Mouse (Mus musculus) embryonic fibroblast, embryonic 13.5 days (primary cell): ENCODE measurements around the gene Ugt1a8.

Source experiments
- CTCF ChIP-seq: IDR thresholded peaks from 2 replicates; pipeline ENCODE4 v1.5.1; 2011; ENCODE audit warnings: mild to moderate bottlenecking, control low read depth, low read length, moderate library complexity, borderline replicate concordance; ENCODE audit not compliant: insufficient read depth
- POLR2A ChIP-seq: IDR thresholded peaks from 2 replicates; pipeline ENCODE4 v1.6.1; 2011; ENCODE audit warnings: low read depth, mild to moderate bottlenecking, control low read depth, low read length, moderate library complexity

- TF ChIP-seq CTCF (no peak), POLR2A (no peak)
Observed at GRCm38 (mm10) chr1:88211812-88212211, 124.2 kb downstream of the Ugt1a8 start, which contains the start of gene Ugt1a1.
